Mouse (Mus musculus): ENCODE measurements around the gene Olfr307. TPM values are rescaled to one million over a fixed set of nuclear protein-coding genes. Genes with fewer than 3 reads are reported as not detected.

The Olfr307 gene
- polyA plus RNA-seq, 1 experiment from 2014 or later = not detected

- 65% methylated on average over 2 of the region's 2 CpGs for WGBS
- Histone ChIP-seq H3K4me2 (ENCODE audit: low read length) (no peak within 1 kb of the TSS), H3K27ac (ENCODE audit: low read length) (no peak within 1 kb of the TSS), H3K9me3 (ENCODE audit: control insufficient read depth, low read length) (no peaks in the 10 kb centered on the region), H3K27me3 (replicated peaks; ENCODE audit: control insufficient read depth, insufficient read depth, low read length) (no peaks in the 10 kb centered on the region), H3K4me3 (replicated peaks; ENCODE audit: low read length) (no peak within 1 kb of the TSS), H3K9ac (replicated peaks; ENCODE audit: low read depth, low read length) (no peak within 1 kb of the TSS), H3K4me1 (replicated peaks; ENCODE audit: control insufficient read depth, insufficient read depth, low read length) (no peaks in the 10 kb centered on the region), H3K36me3 (ENCODE audit: control insufficient read depth, insufficient read depth) (no peaks in the 10 kb centered on the region)
- no peak for ATAC-seq
Measured at GRCm38 (mm10) chr7:86313608-86314007, 23.8 kb downstream of the Olfr307 start, which contains the start of gene Olfr309. Olfr309 (minus strand) TSS chr7:86313708.

Small RNA genes lying within 50 kb of the gene (microRNA-seq; reads per million reads assigned to microRNA genes)
- not detected for gene Gm23192

Other genes starting within 250 kb of the Olfr307 start
- gene Vmn2r75, start 165.8 kb downstream of the Olfr307 start, polyA plus RNA-seq (2015; fragmentation: Nextera tagmentation; extraction: Ambion mirVana) = not detected in 2 replicates
- gene Vmn2r76, start 91.3 kb downstream of the Olfr307 start, polyA plus RNA-seq (2015; fragmentation: Nextera tagmentation; extraction: Ambion mirVana) = not detected in 2 replicates
- not detected in 2 replicates for gene Olfr310, start 60.4 kb downstream of the Olfr307 start, polyA plus RNA-seq (2015; fragmentation: Nextera tagmentation; extraction: Ambion mirVana)
- gene Olfr309, start 23.9 kb downstream of the Olfr307 start, polyA plus RNA-seq (2015; fragmentation: Nextera tagmentation; extraction: Ambion mirVana) = not detected in 2 replicates
- gene Olfr308, start 12.0 kb downstream of the Olfr307 start, polyA plus RNA-seq (2015; fragmentation: Nextera tagmentation; extraction: Ambion mirVana) = not detected in 2 replicates
- gene Olfr305, start 29.3 kb upstream of the Olfr307 start, polyA plus RNA-seq (2015; fragmentation: Nextera tagmentation; extraction: Ambion mirVana) = not detected in 2 replicates
- gene Olfr304, start 49.1 kb upstream of the Olfr307 start, polyA plus RNA-seq (2015; fragmentation: Nextera tagmentation; extraction: Ambion mirVana) = not detected in 2 replicates
- not detected in 2 replicates for gene Olfr303, start 60.2 kb upstream of the Olfr307 start, polyA plus RNA-seq (2015; fragmentation: Nextera tagmentation; extraction: Ambion mirVana)
- not detected in 2 replicates for gene Olfr301, start 66.3 kb upstream of the Olfr307 start, polyA plus RNA-seq (2015; fragmentation: Nextera tagmentation; extraction: Ambion mirVana)
- gene Olfr299, start 122.3 kb upstream of the Olfr307 start, polyA plus RNA-seq (2015; fragmentation: Nextera tagmentation; extraction: Ambion mirVana) = not detected in 2 replicates
- gene Olfr298, start 154.9 kb upstream of the Olfr307 start, polyA plus RNA-seq (2015; fragmentation: Nextera tagmentation; extraction: Ambion mirVana) = not detected in 2 replicates
- not detected in 2 replicates for gene Olfr297, start 182.4 kb upstream of the Olfr307 start, polyA plus RNA-seq (2015; fragmentation: Nextera tagmentation; extraction: Ambion mirVana)
- not detected in 2 replicates for gene Olfr295, start 246.3 kb upstream of the Olfr307 start, polyA plus RNA-seq (2015; fragmentation: Nextera tagmentation; extraction: Ambion mirVana)